Mouse (Mus musculus) gastrocnemius, postnatal 14 days (tissue): ENCODE data around the gene Ndel1. TPM values are rescaled to one million over a fixed set of nuclear protein-coding genes. Genes with fewer than 3 reads are reported as not detected.

Source experiments
- DNase-seq: peaks from one replicate; pipeline ENCODE4 v3.0.0; 2021; ENCODE audit warnings: mixed read lengths
- intact Hi-C: fragments of 180-260 bp; cut with DNase I; formaldehyde crosslinking; loops from one replicate; pipeline ENCODE4 v1.15.1; 2025; ENCODE audit warnings: low total_unique reads
- long read RNA-seq, 2 experiments: library from polyadenylated mRNA; stranded (forward); transcript quantifications; one replicate each; pipeline ENCODE4 v2.0.0; 2021
- total RNA-seq, 2 experiments: library from RNA; stranded (reverse); gene quantifications; 2 replicates each; pipeline ENCODE4 v1.2.3; 2021

The Ndel1 gene
- total RNA-seq, result 10 to 100 TPM; 54.3 to 61.1 TPM
- long read RNA-seq, experiment 1, transcript Ndel1-201 (9 exons, 2,382 nt), result major isoform, 15 of 48 reads
- long read RNA-seq, experiment 1, partial matches to known transcripts, result 1 of 48 reads
- long read RNA-seq, experiment 1, other reads (novel, unspliced or antisense), result 31 of 48 reads
- long read RNA-seq, experiment 2, transcript Ndel1-201 (9 exons, 2,382 nt), result major isoform, 21 of 49 reads
- long read RNA-seq, experiment 2, partial matches to known transcripts, result 0 of 49 reads
- long read RNA-seq, experiment 2, other reads (novel, unspliced or antisense), result 28 of 49 reads

- intact Hi-C loops, result loop anchor here (10.0 kb wide), 2 partner anchors 67 to 307 kb away; no protein-coding TSS in a partner anchor
Observed at GRCm38 (mm10) chr11:68871748-68872147, at the start of gene Ndel1. Ndel1 (minus strand) TSS chr11:68871858.

GRCm38 (mm10) chr11:68914566-68914965, 42.9 kb upstream of the Ndel1 start:
- intact Hi-C loops, result no loop called here
- no peak for DNase-seq

More at GRCm38 (mm10) chr11:68871748-68872147, at the start of gene Ndel1:
- DNase-seq, result peak; percentile 47

- intact Hi-C loops, result no loop called here
- no peak for DNase-seq
Observed at GRCm38 (mm10) chr11:68911531-68912177, 40.0 kb upstream of the Ndel1 start.

- no peak for DNase-seq
- intact Hi-C loops, result loop anchor here (5.0 kb wide), 2 partner anchors 33 to 73 kb away; no protein-coding TSS in a partner anchor
Observed at GRCm38 (mm10) chr11:68908846-68909503, 37.3 kb upstream of the Ndel1 start.

- no peak for DNase-seq
Observed at GRCm38 (mm10) chr11:68907251-68907650, 35.6 kb upstream of the Ndel1 start.

DNA sequence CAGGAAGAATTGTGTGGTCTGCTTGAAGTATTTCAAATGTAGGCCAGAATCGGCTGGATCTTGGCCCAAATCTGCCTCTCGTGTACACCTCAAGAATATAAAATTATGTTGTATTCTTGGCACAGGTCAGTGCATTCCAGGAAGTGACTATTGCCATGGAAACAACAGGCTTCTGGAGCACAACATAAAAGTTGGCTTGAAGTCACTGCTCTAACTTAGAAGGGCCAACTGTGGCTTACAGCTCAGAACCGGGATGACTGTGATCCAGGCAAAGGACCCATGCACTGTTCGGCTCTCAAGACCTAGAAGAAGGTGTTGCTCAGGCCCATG, 34.8 kb upstream of the Ndel1 start:
- intact Hi-C loops, result loop anchor here (5.0 kb wide), 2 partner anchors 36 to 76 kb away; no protein-coding TSS in a partner anchor
- no peak for DNase-seq

More at GRCm38 (mm10) chr11:68907251-68907650, 35.6 kb upstream of the Ndel1 start:
- intact Hi-C loops, result loop anchor here (5.0 kb wide), 2 partner anchors 35 to 75 kb away; no protein-coding TSS in a partner anchor

DNA sequence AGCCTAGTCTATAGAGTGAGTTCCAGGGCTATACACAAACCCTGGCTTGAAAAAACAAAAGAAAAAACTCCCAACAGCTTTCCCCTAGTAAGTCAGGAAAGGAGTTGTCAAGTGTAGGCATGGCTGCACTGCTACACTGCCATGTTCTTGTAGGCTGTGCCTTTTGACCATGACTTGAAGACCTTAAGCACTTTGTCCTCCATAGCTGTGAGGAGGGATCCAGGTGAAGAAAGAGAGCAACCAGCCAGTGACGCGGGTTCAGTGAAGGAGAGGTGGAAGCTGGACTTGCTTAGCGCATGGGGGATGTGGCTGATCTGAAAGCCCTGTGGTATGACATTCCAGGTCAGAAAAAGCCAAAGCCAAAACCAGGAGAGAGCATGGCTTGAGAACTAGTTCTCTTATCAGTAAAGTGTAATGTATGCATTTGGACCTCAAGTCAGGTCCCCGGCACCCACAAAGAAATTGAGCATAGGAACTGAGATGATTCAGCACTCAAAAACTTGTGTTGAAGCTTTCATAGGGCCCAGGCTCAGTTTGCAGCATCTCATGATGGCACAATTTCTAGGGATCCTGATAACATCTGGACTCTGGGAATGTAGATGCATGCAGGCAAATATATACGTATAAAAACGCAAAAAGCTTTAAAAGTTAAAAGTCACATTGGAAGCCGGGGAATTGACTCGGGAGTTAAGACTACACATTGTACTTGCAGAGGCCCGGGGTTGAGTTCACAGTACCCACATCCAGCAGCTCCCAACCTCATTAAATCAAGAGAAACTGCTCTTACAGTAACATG, 34.2 kb upstream of the Ndel1 start:
- intact Hi-C loops, result loop anchor here (5.0 kb wide), 2 partner anchors 36 to 76 kb away; no protein-coding TSS in a partner anchor

GRCm38 (mm10) chr11:68905138-68905531, 33.5 kb upstream of the Ndel1 start:
- DNase-seq, result no peak
- intact Hi-C loops, result loop anchor here (5.0 kb wide), 2 partner anchors 37 to 77 kb away; no protein-coding TSS in a partner anchor

More for the DNA sequence above, 34.2 kb upstream of the Ndel1 start:
- no peak for DNase-seq

GRCm38 (mm10) chr11:68904375-68905137, 32.9 kb upstream of the Ndel1 start:
- DNase-seq, result peak; percentile 57
- intact Hi-C loops, result loop anchor here (5.0 kb wide), 2 partner anchors 38 to 78 kb away; no protein-coding TSS in a partner anchor

GRCm38 (mm10) chr11:68903775-68904174, 32.1 kb upstream of the Ndel1 start:
- intact Hi-C loops, result no loop called here
- no peak for DNase-seq

GRCm38 (mm10) chr11:68902823-68903222, 31.2 kb upstream of the Ndel1 start:
- DNase-seq, result no peak
- intact Hi-C loops, result no loop called here

DNA sequence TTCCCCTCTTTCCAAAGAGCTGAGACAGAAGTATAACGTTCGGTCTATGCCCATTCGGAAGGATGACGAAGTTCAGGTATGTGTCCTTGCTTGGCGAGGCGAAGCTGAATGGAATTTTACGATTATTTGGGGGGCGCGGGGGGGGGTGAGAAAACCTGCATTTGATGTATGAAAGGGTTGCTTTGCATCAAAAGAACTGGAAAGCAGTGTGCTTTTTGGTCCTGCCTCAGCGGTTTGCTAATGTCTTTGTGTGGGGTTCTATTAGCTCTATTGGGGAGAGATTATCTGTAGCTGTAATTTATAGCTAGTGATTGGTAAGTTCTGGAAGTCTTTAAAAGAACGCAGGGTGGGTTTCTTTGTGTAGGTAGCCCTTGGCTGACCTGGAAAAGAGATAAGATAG, 30.7 kb upstream of the Ndel1 start:
- intact Hi-C loops, result no loop called here

DNA sequence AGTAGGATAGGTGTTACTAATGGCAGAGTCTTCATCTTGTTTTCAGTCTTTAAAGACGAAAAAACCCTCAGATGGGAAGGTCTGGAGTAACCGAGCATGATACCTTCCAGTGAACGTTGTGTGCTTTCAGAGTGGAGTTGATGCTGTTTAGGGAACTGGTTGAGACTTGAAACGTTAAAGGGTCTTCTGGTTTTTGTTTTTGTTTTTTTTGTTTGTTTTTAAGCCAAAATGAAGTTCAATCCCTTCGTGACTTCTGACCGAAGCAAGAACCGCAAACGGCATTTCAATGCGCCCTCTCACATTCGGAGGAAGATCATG, 30.3 kb upstream of the Ndel1 start:
- intact Hi-C loops, result no loop called here
- no peak for DNase-seq

More for the DNA sequence above, 30.7 kb upstream of the Ndel1 start:
- no peak for DNase-seq

DNA sequence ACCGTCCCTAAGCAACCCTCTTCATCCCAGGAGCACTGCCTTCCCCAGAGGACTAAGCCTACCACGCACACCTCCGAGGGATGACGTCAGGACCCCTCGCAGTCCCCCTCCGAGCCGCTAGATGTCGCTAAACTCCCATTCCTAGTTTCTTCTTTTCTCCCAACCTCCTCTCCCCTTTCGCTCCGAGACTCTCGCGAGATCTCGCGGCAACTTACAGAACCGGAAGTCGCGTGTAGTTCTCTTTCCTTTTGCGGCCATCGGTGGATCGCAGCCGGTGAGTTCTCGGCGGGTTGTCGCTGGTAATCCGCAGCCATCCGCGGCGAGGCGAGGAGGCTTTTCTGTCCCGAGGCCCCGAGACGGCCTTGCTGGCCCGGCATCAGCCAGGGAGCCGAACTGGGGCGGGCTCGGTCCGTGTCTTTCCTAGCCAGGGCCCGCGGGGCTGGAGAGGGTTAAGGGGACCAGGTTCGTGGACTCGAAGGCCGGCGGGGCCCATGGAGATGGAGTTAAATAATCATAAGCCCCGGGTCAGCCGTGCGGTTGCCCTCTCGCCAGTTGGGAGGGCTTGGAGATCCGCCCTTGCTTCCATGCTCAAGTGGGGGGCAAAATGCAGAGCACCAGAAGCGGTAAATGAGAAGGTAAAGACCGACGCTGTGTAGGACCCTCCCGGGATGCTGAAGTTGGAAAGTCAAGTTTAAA, 29.8 kb upstream of the Ndel1 start, which contains the start of gene Rpl26:
Gene Rpl26 (plus strand): TSS at position 233 of the 696 bp plus-strand sequence.
- peak; percentile 96 for DNase-seq
- intact Hi-C loops, result no loop called here

DNA sequence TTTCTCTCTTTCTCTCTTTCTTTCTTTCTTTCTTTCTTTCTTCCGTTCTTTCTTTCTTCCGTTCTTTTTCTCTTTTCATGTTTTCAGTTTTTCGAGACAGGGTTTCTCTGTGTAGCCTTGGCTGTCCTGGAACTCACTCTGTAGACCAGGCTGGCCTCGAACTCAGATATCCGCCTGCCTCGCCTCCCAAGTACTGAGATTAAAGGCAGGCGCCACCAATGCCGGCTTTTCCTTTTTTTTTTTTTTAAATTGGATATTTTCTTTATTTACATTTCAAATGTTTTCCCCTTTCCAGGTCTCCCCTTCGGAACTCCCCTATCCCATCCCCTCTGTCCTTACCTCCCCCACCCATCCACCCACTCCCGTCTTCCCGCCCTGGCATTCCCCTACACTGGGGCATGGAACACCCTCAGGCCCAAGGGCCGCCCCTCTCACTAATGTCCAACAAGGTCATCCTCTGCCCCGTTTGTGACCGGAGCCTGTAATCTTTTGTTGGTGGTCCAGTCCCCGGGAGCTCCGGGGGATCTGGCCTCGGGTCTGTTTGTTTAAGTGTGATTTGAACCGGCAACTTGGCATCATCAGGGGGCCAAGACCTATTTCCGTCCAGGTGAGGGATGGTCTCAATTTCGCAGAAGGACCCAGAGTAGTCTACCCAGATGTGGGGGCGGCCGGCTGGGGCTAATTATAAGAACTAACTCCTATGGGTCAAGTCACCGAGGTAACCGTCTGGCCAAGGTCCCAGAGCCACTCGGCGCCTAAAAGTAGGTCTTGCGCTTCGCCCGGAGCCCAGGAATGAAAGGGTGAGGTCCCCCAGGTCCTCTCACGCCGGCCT, 29.1 kb upstream of the Ndel1 start:
- DNase-seq, result no peak
- intact Hi-C loops, result no loop called here

DNA sequence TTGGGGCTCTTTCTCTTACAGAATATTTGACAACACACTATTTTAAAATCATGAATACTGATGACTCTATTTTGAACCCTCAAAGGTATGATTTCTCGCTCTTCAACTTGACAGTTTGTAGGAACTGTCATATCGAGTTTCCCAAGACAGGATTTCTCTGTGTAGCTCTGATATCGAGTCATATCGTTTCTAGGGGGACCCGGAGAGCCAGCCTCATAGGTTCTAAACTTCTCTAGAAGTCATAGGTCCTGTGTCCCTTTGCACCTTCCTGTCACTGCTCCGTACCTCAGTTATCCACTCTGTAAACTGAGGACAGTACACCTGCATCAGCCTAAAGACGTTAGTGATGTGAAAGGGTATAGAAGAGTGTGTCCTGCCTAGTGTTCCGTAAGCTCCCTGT, 28.2 kb upstream of the Ndel1 start:
- intact Hi-C loops, result no loop called here
- DNase-seq, result no peak

DNA sequence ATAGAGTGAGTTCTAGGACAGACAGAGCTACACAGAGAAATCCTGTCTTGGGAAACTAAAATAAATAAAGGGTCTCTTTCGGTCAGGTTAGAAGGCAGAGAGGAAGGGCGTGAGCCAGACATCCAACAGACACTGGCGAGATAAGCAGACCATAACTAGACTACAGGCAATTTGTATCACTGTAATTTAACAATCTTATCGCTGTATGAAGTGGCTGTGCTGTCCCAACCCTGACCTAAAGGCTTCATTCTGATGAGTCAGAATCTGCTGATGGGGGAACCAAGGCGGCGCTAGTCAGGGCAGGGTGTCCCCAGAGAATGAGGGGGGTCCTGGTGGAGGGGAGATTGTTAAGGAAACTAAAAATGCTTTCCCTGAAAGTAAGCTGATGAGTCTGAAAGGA, 27.1 kb upstream of the Ndel1 start:
- intact Hi-C loops, result no loop called here
- DNase-seq, result no peak
